8 mouse cellular contexts compared by ENCODE assay signal in the genomic region with DNA sequence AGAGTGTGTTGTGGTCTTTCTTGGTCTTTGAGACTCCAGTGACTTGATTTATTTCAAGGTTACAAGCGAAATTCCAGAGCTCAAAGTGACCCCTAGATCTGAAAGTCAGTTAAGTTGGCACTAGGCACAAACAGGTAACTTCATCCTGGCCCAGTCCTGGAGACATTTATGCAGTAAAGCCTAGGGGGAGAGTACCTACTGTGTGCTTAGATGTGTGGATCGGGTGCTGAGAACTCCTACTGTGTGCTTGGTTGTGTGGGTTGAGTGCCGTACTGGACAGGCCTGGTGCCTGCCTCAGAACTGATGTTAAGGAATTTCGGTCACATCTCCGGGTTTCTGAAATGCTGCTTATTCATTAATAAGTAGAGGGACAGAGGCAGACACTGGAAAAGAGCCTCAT. TPM values are rescaled to one million over a fixed set of nuclear protein-coding genes. Genes with fewer than 3 reads are reported as not detected.
DNase-seq lines count a peak whose midpoint lies in the region; ATAC-seq and TF ChIP-seq lines count a peak whose summit lies in the region.

No protein-coding gene starts in this region.

- TF ChIP-seq POLR2A in heart, adult 2 months (IDR thresholded peaks at IDR 0.05; ENCODE audit: insufficient read depth, low read depth, low read length) = no peak
- TF ChIP-seq POLR2A in testis, adult 2 months (IDR thresholded peaks at IDR 0.05; ENCODE audit: control insufficient read depth, low read depth, low read length) = no peak

- WGBS in heart, adult 2 months = 80% methylated on average over 5 of the region's 5 CpGs
- 84% methylated on average over 5 of the region's 5 CpGs for WGBS in limb, embryonic 15.5 days
- 78% methylated on average over 5 of the region's 5 CpGs for WGBS in stomach, embryonic 16.5 days

- H3K4me2 ChIP-seq in limb, embryonic 15.5 days = peak overlapping the region; percentile 74
- peak overlapping the region; percentile 88 for H3K4me2 ChIP-seq in stomach, embryonic 16.5 days (ENCODE audit: low read depth, low read length)

- DNase-seq in heart, adult 2 months = no peak
- no peak for DNase-seq in heart, postnatal 4 days
- no peak for DNase-seq in testis, postnatal 14 days (ENCODE audit: low spot score)
- DNase-seq in gastrocnemius, adult 8-10 months (ENCODE audit: low spot score in 2 of 2) = no peak
- DNase-seq in yolk sac, embryonic 10.5 days (ENCODE audit: low spot score) = no peak

- H3K36me3 ChIP-seq in heart, adult 2 months (ENCODE audit: control insufficient read depth, insufficient read depth, low read length) = no peaks in the 10 kb centered on the region; the same call in 1 of the 2 replicates
- H3K36me3 ChIP-seq in testis, adult 2 months (ENCODE audit: control insufficient read depth, insufficient read depth, low read length) = peaks cover 2% of the 10 kb centered on the region
- peaks cover 35% of the 10 kb centered on the region for H3K36me3 ChIP-seq in limb, embryonic 15.5 days
- H3K36me3 ChIP-seq in stomach, embryonic 16.5 days (ENCODE audit: control insufficient read depth, insufficient read depth, low read length) = peaks cover 8% of the 10 kb centered on the region; the same call in 1 of the 2 replicates

- peaks cover 3% of the 10 kb centered on the region for H3K4me1 ChIP-seq in heart, adult 2 months (ENCODE audit: control insufficient read depth, insufficient read depth, low read length)
- H3K4me1 ChIP-seq in testis, adult 2 months (ENCODE audit: control insufficient read depth, insufficient read depth, low read length) = peaks cover 6% of the 10 kb centered on the region
- peaks cover 18% of the 10 kb centered on the region for H3K4me1 ChIP-seq in limb, embryonic 15.5 days
- H3K4me1 ChIP-seq in stomach, embryonic 16.5 days (ENCODE audit: control insufficient read depth, insufficient read depth, low read length) = 0 out of 2 replicates have a peak, but pooled peaks cover 10% of the 10 kb centered on the region

- no peaks in the 10 kb centered on the region for H3K27me3 ChIP-seq in heart, adult 2 months (ENCODE audit: control insufficient read depth, insufficient read depth, low read length)
- H3K27me3 ChIP-seq in testis, adult 2 months (ENCODE audit: control insufficient read depth, insufficient read depth, low read length) = no peaks in the 10 kb centered on the region
- H3K27me3 ChIP-seq in limb, embryonic 15.5 days = no peaks in the 10 kb centered on the region
- H3K27me3 ChIP-seq in stomach, embryonic 16.5 days (ENCODE audit: control insufficient read depth, insufficient read depth, low read length) = no peaks in the 10 kb centered on the region

- peaks cover 5% of the 10 kb centered on the region for H3K79me2 ChIP-seq in heart, adult 2 months (replicated peaks; ENCODE audit: control insufficient read depth, insufficient read depth, low read length)

- H3K9me3 ChIP-seq in limb, embryonic 15.5 days = no peaks in the 10 kb centered on the region
- no peaks in the 10 kb centered on the region for H3K9me3 ChIP-seq in stomach, embryonic 16.5 days (replicated peaks; ENCODE audit: control insufficient read depth, low read length)

- ATAC-seq in limb, embryonic 15.5 days (ENCODE audit: insufficient number of reproducible peaks, low FRiP score, low TSS enrichment, low read depth) = no peak
- ATAC-seq in stomach, embryonic 16.5 days (ENCODE audit: insufficient read depth, low FRiP score) = no peak

- no peak for TF ChIP-seq CTCF in heart, adult 2 months (IDR thresholded peaks at IDR 0.05)
- no peak for TF ChIP-seq CTCF in testis, adult 2 months (IDR thresholded peaks at IDR 0.05; ENCODE audit: control insufficient read depth, insufficient read depth, insufficient replicate concordance, low read depth, low read length)

- no peak overlapping the region for H3K27ac ChIP-seq in heart, adult 2 months
- no peak overlapping the region for H3K27ac ChIP-seq in testis, adult 2 months (ENCODE audit: control insufficient read depth, insufficient read depth, low read depth, low read length)
- no peak overlapping the region for H3K27ac ChIP-seq in limb, embryonic 15.5 days
- H3K27ac ChIP-seq in stomach, embryonic 16.5 days (ENCODE audit: low read length) = no peak overlapping the region

- TF ChIP-seq EP300 in heart, adult 2 months (IDR thresholded peaks at IDR 0.05; ENCODE audit: insufficient read depth, low read depth, low read length) = no peak

- H3K4me3 ChIP-seq in heart, adult 2 months = peak overlapping the region; percentile 99
- peak overlapping the region; percentile 86 for H3K4me3 ChIP-seq in testis, adult 2 months (ENCODE audit: control insufficient read depth, low read depth, low read length)
- peak overlapping the region; percentile 83 for H3K4me3 ChIP-seq in limb, embryonic 15.5 days
- H3K4me3 ChIP-seq in stomach, embryonic 16.5 days (replicated peaks; ENCODE audit: low read length) = peak overlapping the region; percentile 73

- no peak overlapping the region for H3K9ac ChIP-seq in heart, adult 2 months (ENCODE audit: low read depth, low read length)
- H3K9ac ChIP-seq in limb, embryonic 15.5 days = peak overlapping the region; percentile 89
- peak overlapping the region; percentile 89 for H3K9ac ChIP-seq in stomach, embryonic 16.5 days (ENCODE audit: low read length)

- intact Hi-C loops in heart, adult 2 months (cut with DNase I) = loop anchor here (2.0 kb wide), 1 partner anchor 51 kb away; no protein-coding TSS in a partner anchor

RNA-seq across cellular contexts. Expression of gene Brap, which starts 1.1 kb away (rescaled TPM):
- total RNA-seq in heart, adult 2 months (2021) = 10 to 100 TPM; 27.8 to 29.8 TPM
- 16.6 and 23.1 TPM in 2 replicates for polyA plus RNA-seq in heart, adult 2 months (2012; rRNA removed)
- 10 to 100 TPM; 26.8 to 32.0 TPM for total RNA-seq in heart, postnatal 4 days (2021)
- polyA plus RNA-seq in testis, adult 2 months (2012; rRNA removed) = 116 and 128 TPM in 2 replicates
- 43.9 and 46.4 TPM in 2 replicates for polyA plus RNA-seq in limb, embryonic 15.5 days (2015; fragmentation: Nextera tagmentation; extraction: Ambion mirVana)
- polyA plus RNA-seq in stomach, embryonic 16.5 days (2015; fragmentation: Nextera tagmentation; extraction: Ambion mirVana) = 29.5 and 34.5 TPM in 2 replicates
- total RNA-seq in gastrocnemius, adult 8-10 months (2022) = 10 to 100 TPM; 32.5 to 36.5 (median 34.7) TPM

RNA-seq across cellular contexts. Expression of gene Acad10, which starts 1.2 kb away (rescaled TPM):
- 10 to 100 TPM; 24.1 to 24.7 TPM for total RNA-seq in heart, adult 2 months (2021)
- 5.2 and 6.6 TPM in 2 replicates for polyA plus RNA-seq in heart, adult 2 months (2012; rRNA removed)
- 1 to 10 TPM; 7.1 to 7.8 TPM for total RNA-seq in heart, postnatal 4 days (2021)
- polyA plus RNA-seq in testis, adult 2 months (2012; rRNA removed) = 5.7 and 5.9 TPM in 2 replicates
- polyA plus RNA-seq in limb, embryonic 15.5 days (2015; fragmentation: Nextera tagmentation; extraction: Ambion mirVana) = 2.2 and 3.3 TPM in 2 replicates
- polyA plus RNA-seq in stomach, embryonic 16.5 days (2015; fragmentation: Nextera tagmentation; extraction: Ambion mirVana) = 3.5 and 5.6 TPM in 2 replicates
- 10 to 100 TPM; 12.7 to 14.7 (median 13.5) TPM for total RNA-seq in gastrocnemius, adult 8-10 months (2022)

RNA-seq across cellular contexts. Expression of gene Acad12, which starts 42.8 kb away (rescaled TPM):
- 10 to 100 TPM; 68.2 to 80.2 TPM for total RNA-seq in heart, adult 2 months (2021)
- polyA plus RNA-seq in heart, adult 2 months (2012; rRNA removed) = 85.7 and 125 TPM in 2 replicates
- 10 to 100 TPM; 21.0 to 21.2 TPM for total RNA-seq in heart, postnatal 4 days (2021)
- 3.3 and 3.9 TPM in 2 replicates for polyA plus RNA-seq in testis, adult 2 months (2012; rRNA removed)
- polyA plus RNA-seq in limb, embryonic 15.5 days (2015; fragmentation: Nextera tagmentation; extraction: Ambion mirVana) = 1.8 and 3.1 TPM in 2 replicates
- 2.6 and 2.8 TPM in 2 replicates for polyA plus RNA-seq in stomach, embryonic 16.5 days (2015; fragmentation: Nextera tagmentation; extraction: Ambion mirVana)
- total RNA-seq in gastrocnemius, adult 8-10 months (2022) = 10 to 100 TPM; 23.7 to 31.0 (median 28.0) TPM

RNA-seq across cellular contexts. Expression of gene Atxn2, which starts 49.6 kb away (rescaled TPM):
- total RNA-seq in heart, adult 2 months (2021) = 100 to 1,000 TPM; 155 to 161 TPM
- 133 and 139 TPM in 2 replicates for polyA plus RNA-seq in heart, adult 2 months (2012; rRNA removed)
- total RNA-seq in heart, postnatal 4 days (2021) = 100 to 1,000 TPM; 174 to 180 TPM
- 150 and 166 TPM in 2 replicates for polyA plus RNA-seq in testis, adult 2 months (2012; rRNA removed)
- 48.5 and 49.4 TPM in 2 replicates for polyA plus RNA-seq in limb, embryonic 15.5 days (2015; fragmentation: Nextera tagmentation; extraction: Ambion mirVana)
- polyA plus RNA-seq in stomach, embryonic 16.5 days (2015; fragmentation: Nextera tagmentation; extraction: Ambion mirVana) = 33.1 and 36.6 TPM in 2 replicates
- total RNA-seq in gastrocnemius, adult 8-10 months (2022) = 100 to 1,000 TPM in 1 of 4 experiments, 10 to 100 TPM in 3; 82.6 to 108 (median 88.6) TPM

Comparison
In these comparisons a context has a peak if more than half of its experiments do, and no peak if none do; other contexts are left out.
1. RNA of gene Acad12, which starts 42.8 kb away (polyA plus RNA-seq): 85.7 to 125 TPM in heart, adult 2 months; 3.3 to 3.9 TPM in testis, adult 2 months, 2.6 to 2.8 TPM in stomach, embryonic 16.5 days and 1.8 to 3.1 TPM in limb, embryonic 15.5 days; every median in the first group is over 10 times any median in the second.
2. Peak in every context shown above with its lines, with median percentiles within 50 percentile points of each other: H3K4me3 ChIP-seq.